Mouse (Mus musculus) adipocyte (in vitro differentiated cells): ENCODE data around the gene Samd11.

Experiments used
- DNase-seq: peaks from one replicate; pipeline ENCODE4 v3.0.0-alpha.2; 2016; ENCODE audit warnings: low spot score

Samd11 gene

DNA sequence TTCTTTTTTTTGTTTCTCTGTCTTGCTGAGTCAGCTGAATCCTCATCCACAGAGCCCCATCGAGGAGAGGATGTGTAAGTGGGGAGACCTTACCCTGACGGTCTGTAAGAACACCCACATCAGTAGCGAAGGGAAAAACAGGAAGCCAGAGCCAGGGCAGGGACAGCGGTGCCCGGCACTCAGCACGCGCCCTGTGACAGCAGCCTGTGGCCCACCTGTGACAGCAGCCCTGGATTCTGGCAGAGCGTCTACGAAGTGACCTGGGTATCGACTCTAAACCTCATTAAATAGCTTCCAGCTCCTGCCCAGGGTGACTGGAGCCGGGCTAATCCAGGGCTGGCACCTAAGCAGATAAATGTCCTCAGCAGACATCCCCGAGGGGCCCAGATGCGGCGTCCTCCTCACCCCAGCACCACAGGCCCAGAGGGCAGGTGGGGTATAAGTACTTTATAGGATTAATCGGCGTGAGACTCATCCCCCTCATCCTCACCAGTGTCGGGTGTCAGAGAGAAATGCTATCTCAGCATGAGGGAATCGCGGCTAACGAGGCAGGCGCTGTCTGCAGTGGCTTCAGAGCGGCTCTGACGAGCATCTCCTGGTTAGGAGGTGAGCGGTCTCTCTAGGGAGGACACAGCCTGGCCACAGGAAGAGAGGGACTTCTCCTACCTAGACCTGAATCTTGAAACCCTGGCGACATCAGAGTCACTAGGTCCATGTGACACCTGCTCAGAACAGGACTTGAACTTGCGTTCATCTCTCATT lies at the start of gene Samd11:
Samd11 (minus strand) TSS at position 580 of the 762 bp plus-strand sequence.
- DNase-seq, result no peak

GRCm38 (mm10) chr4:156254361-156255077 lies 938 bp downstream of the Samd11 start:
- DNase-seq, result no peak

- DNase-seq, result no peak
Observed at GRCm38 (mm10) chr4:156253043-156253442, 2.4 kb downstream of the Samd11 start.

GRCm38 (mm10) chr4:156252619-156253018 lies 2.8 kb downstream of the Samd11 start:
- no peak for DNase-seq

DNA sequence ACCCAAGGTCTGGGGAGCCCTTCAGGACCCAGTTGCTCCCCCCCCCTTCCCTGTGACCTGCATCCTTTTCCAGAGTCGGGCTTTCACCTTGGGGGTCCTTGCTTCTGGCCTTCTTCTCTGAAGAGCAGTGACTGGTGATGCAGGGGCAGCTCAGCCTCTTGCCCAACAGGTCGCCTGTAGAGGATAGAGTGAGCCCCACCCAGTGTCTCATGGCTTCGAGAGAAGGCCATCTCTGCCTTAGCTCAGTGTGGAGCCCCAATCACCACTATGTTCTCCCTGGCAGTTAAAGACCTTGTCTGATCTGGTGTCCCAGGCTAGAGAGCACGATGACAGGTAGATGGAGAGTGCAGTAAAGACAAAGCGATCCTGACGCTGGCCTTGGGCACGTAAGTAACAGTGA lies 3.3 kb downstream of the Samd11 start:
- no peak for DNase-seq

DNA sequence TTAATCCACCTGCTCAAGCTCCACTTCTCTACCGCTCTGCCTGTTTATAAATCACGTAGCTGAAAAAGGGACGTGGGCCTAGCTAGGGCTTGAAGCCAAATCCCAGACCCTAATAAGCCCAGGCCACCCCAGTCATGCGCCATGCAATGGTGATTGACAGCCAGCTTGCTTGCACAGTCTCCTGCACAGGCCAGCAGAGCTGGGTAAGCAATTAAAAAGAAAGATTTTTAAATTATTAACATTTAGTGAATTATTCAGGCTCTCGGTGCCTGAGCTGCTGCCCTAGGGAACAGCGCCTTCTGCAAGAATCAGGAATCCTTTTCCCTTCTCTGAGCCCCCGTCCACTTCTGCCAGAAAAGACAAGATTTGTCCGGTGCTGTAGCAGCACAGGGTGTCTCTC lies 4.4 kb downstream of the Samd11 start:
- DNase-seq, result no peak

- no peak for DNase-seq
Observed at GRCm38 (mm10) chr4:156249567-156249966, 5.9 kb downstream of the Samd11 start.

DNA sequence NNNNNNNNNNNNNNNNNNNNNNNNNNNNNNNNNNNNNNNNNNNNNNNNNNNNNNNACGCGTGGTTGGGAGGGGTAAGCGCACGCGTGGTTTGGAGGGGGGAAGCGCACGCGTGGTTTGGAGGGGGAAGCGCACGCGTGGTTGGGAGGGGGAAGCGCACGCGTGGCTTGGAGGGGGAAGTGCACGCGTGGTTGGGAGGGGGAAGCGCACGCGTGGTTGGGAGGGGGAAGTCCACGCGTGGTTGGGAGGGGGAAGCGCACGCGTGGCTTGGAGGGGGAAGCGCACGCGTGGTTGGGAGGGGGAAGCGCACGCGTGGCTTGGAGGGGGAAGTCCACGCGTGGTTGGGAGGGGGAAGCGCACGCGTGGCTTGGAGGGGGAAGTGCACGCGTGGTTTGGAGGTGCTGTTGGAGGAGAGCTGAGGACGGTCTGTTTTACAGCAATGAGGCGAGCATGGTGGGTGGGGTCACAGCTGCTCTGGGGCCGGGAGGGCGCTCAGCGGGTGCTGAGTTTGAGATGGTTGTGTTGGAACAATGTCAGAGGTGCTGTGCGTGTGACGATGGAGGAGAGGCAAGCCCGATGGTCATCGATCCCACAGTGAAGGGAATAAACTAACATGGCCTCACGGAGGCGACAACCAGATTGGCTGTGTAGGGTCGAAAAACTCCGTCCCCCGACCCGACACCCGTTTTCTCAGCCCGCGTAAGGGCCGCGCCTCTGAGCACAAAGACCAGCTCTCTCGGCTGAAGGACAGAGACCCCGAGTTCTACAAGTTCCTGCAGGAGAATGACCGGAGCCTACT lies 18.6 kb downstream of the Samd11 start:
- no peak for DNase-seq

DNA sequence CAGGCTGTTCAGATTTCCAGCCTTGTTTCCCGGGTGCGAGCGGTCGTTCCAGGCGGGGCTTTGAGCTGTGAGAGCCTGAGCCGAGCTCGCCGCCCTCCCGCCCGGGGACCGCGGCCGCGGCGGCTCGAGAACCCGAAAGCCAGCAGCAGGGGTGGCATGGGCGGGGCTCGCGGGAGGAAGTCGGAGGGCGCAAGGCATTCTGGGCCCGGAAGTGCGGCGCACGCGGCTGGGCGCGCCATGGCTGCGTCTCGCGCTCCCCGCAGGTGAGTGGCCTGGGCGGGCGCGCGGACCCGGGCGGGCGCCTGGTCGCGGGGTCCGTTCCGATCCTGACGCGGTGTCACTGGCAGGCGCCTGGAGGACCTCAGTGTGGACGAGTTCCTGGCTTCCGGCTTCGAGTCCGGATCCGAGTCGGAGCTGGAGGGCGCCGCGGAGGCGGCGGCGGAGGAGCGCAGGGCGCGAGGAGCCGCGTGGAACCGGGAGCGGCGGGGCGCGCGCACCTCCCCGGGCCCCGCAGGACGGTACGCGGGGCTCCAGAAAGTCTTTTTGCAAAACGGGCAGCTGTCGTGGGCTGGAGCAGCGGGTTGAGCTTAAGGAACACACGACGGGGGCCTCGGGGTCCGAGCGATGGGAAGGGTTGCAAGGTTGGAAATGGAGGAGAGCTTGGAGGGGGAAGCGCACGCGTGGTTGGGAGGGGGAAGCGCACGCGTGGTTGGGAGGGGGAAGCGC lies 19.5 kb downstream of the Samd11 start, which contains the start of gene Noc2l:
Noc2l (plus strand) TSS at position 203 of the 726 bp plus-strand sequence.
- peak; percentile 84 for DNase-seq

GRCm38 (mm10) chr4:156235360-156235770 lies 20.1 kb downstream of the Samd11 start:
- DNase-seq, result no peak

DNA sequence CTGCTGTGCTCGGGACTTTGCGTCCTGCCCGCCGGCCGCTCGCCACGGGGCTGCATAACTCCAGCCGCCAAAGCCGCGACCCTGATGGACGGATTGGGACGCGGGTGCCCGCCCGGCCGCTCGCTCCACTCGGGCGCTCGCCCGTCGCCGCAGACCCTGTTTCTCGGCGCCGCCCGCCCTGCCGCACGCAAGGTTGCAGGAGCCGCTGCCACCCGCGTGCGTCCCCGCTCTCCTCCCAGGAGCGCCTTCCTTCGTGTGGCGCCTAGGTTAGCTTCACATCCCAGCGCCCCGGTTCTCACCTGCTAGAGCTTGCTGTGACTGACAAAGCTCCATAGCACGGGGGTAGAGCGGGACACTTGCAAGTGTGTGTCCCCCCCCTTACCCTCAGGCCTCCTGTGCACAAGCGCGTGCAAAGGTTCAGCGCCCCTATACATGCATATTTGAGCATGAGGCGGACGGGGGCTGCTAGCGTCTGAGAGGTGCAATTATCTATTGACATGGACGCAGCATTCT lies 20.7 kb downstream of the Samd11 start, which contains the start of gene Plekhn1:
Plekhn1 (minus strand) TSS at position 157 of the 513 bp plus-strand sequence.
- peak; percentile 41 for DNase-seq

GRCm38 (mm10) chr4:156234021-156234501 lies 21.4 kb downstream of the Samd11 start:
- DNase-seq, result no peak

- no peak for DNase-seq
Observed at GRCm38 (mm10) chr4:156228393-156229024, 26.9 kb downstream of the Samd11 start.

GRCm38 (mm10) chr4:156227752-156228392 lies 27.6 kb downstream of the Samd11 start:
- no peak for DNase-seq

GRCm38 (mm10) chr4:156224276-156224675 lies 31.2 kb downstream of the Samd11 start:
- no peak for DNase-seq

GRCm38 (mm10) chr4:156219936-156220335 lies 35.5 kb downstream of the Samd11 start:
- no peak for DNase-seq

GRCm38 (mm10) chr4:156217838-156218237 lies 37.6 kb downstream of the Samd11 start:
- no peak for DNase-seq

DNA sequence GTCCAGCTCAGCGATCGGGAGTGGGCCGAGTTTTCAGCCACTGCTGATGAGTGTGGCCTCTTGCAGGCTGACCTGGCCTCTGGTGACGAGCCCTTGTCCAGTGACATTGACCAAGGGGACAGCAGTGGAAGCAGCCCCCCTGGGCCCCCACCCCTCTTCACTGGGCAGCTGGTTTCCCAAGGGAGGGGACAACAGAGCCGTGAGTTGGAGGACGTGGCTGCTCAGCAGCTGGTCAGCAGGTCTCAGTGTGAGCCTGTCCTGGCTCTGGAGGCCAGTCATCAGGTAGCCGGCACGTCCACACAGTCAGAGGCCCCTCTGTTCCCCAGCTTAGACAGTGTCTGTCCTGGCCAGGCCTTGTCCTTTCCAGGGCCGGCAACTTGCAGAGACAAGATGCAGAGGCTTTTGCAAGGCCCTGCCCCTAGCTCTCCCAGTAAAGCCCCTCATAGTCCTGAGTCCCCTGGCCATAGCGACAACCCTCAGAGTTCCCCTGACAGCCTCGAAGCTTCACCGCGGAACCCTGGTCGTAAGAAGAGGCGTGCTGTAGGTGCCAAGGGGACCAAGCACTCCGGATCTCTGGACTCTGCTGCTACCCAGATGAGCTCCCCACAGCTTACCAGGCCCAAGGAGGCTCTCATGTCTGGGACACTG lies 38.3 kb downstream of the Samd11 start:
- DNase-seq, result no peak

- no peak for DNase-seq
Observed at GRCm38 (mm10) chr4:156216196-156216595, 39.3 kb downstream of the Samd11 start.

DNA sequence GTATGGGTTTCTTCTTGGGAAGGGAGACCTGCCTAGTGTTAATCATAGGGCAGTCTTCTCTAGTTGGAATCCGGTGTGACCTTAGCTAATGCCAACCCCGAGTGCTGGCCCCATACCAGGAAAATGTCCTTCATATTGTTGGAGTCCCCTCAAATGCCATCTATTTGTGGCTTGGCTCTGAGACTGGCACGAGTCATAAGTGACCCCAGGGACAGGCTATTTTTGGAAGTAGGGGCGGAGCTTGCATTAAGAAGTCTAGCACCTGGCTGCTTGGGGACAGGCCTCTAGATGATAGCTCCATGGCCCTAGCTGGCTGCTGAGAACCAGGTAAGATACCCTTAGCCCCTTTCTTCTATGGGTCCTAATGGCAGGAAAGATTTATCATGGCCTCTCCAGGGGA lies 39.8 kb downstream of the Samd11 start, which contains the start of gene Perm1:
Perm1 (plus strand) TSS at position 220 of the 400 bp plus-strand sequence.
- DNase-seq, result peak; percentile 74
